ENCODE assay signal across 12 mouse cellular contexts in genomic region chr4:48770403-48770953, GRCm38 (mm10).
DNase-seq lines count a peak whose midpoint lies in the region; ATAC-seq and TF ChIP-seq lines count a peak whose summit lies in the region.
"Had no signal": no experiment of that assay in that cellular context is flagged by ENCODE, and none has a peak within 500 bp of the region (broad histone marks: within the 10 kb centered on the region; RNA-seq: fewer than 3 reads in every experiment).

No protein-coding gene starts in this region.

- H3K36me3 ChIP-seq in forebrain, embryonic 14.5 days (ENCODE audit: control insufficient read depth, insufficient read depth, low read length), result no peaks in the 10 kb centered on the region
- no peaks in the 10 kb centered on the region for H3K36me3 ChIP-seq in intestine, embryonic 15.5 days
- H3K36me3 ChIP-seq in midbrain, postnatal 0 days (ENCODE audit: insufficient read depth, low read length), result no peaks in the 10 kb centered on the region
- H3K36me3 ChIP-seq: liver, embryonic 12.5 days had no signal

- H3K9ac ChIP-seq in forebrain, embryonic 14.5 days (ENCODE audit: low read length), result no peak overlapping the region
- no peak overlapping the region for H3K9ac ChIP-seq in intestine, embryonic 15.5 days
- no peak overlapping the region for H3K9ac ChIP-seq in midbrain, postnatal 0 days (replicated peaks; ENCODE audit: low read length, poor library complexity, severe bottlenecking)
- H3K9ac ChIP-seq: liver, embryonic 12.5 days had no signal

- no peak overlapping the region for H3K27ac ChIP-seq in forebrain, embryonic 14.5 days (ENCODE audit: low read depth, low read length)
- H3K27ac ChIP-seq in intestine, embryonic 15.5 days, result no peak overlapping the region
- no peak overlapping the region for H3K27ac ChIP-seq in midbrain, postnatal 0 days (ENCODE audit: low read depth, low read length)
- H3K27ac ChIP-seq: heart, adult 2 months; liver, embryonic 12.5 days had no signal

- WGBS in forebrain, embryonic 14.5 days, result 57% methylated on average over 3 of the region's 3 CpGs
- WGBS in intestine, embryonic 15.5 days, result 23% methylated on average over 3 of the region's 3 CpGs
- 56% methylated on average over 3 of the region's 3 CpGs for WGBS in midbrain, postnatal 0 days

- ATAC-seq in forebrain, embryonic 14.5 days, result peak; percentile 42; the same call in 1 of the 2 replicates
- ATAC-seq in intestine, embryonic 15.5 days, result peak; percentile 46
- 0 out of 2 replicates have a peak, but pooled peaks have one; percentile 17 for ATAC-seq in midbrain, postnatal 0 days (ENCODE audit: low FRiP score)
- ATAC-seq: liver, embryonic 12.5 days had no signal

- H3K4me3 ChIP-seq in forebrain, embryonic 14.5 days (ENCODE audit: low read depth, low read length), result no peak overlapping the region
- H3K4me3 ChIP-seq in intestine, embryonic 15.5 days (replicated peaks), result no peak overlapping the region
- no peak overlapping the region for H3K4me3 ChIP-seq in midbrain, postnatal 0 days (ENCODE audit: low read depth, low read length)
- H3K4me3 ChIP-seq: heart, adult 2 months; liver, embryonic 12.5 days had no signal

- H3K27me3 ChIP-seq in forebrain, embryonic 14.5 days (replicated peaks; ENCODE audit: control insufficient read depth, insufficient read depth, low read length), result no peaks in the 10 kb centered on the region
- H3K27me3 ChIP-seq in intestine, embryonic 15.5 days (replicated peaks), result no peaks in the 10 kb centered on the region
- H3K27me3 ChIP-seq in midbrain, postnatal 0 days (ENCODE audit: insufficient read depth, low read length), result no peaks in the 10 kb centered on the region
- H3K27me3 ChIP-seq: liver, embryonic 12.5 days had no signal

- H3K9me3 ChIP-seq in forebrain, embryonic 14.5 days (replicated peaks; ENCODE audit: control insufficient read depth, low read length), result no peaks in the 10 kb centered on the region
- no peaks in the 10 kb centered on the region for H3K9me3 ChIP-seq in intestine, embryonic 15.5 days
- H3K9me3 ChIP-seq in midbrain, postnatal 0 days (ENCODE audit: low read length), result no peaks in the 10 kb centered on the region
- H3K9me3 ChIP-seq: liver, embryonic 12.5 days had no signal

- H3K4me2 ChIP-seq in forebrain, embryonic 14.5 days (ENCODE audit: low read length), result no peak overlapping the region
- no peak overlapping the region for H3K4me2 ChIP-seq in intestine, embryonic 15.5 days (replicated peaks)
- H3K4me2 ChIP-seq in midbrain, postnatal 0 days (ENCODE audit: low read depth, low read length, poor library complexity, severe bottlenecking), result no peak overlapping the region
- H3K4me2 ChIP-seq: liver, embryonic 12.5 days had no signal

- H3K4me1 ChIP-seq in forebrain, embryonic 14.5 days (ENCODE audit: control insufficient read depth, insufficient read depth, low read length), result no peaks in the 10 kb centered on the region
- 0 out of 2 replicates have a peak, but pooled peaks cover 8% of the 10 kb centered on the region for H3K4me1 ChIP-seq in intestine, embryonic 15.5 days (replicated peaks)
- peaks cover 3% of the 10 kb centered on the region; the same call in 1 of the 2 replicates for H3K4me1 ChIP-seq in midbrain, postnatal 0 days (ENCODE audit: insufficient read depth, low read length)
- H3K4me1 ChIP-seq: liver, embryonic 12.5 days had no signal

- TF ChIP-seq CTCF in midbrain, postnatal 0 days (IDR thresholded peaks at IDR 0.05), result no peak

- peak; percentile 3 for DNase-seq in kidney, adult 9 months
- DNase-seq in kidney, postnatal 36 days, result no peak
- DNase-seq in forebrain, embryonic 14.5 days (ENCODE audit: low spot score), result no peak
- peak; percentile 18 for DNase-seq in midbrain, postnatal 0 days (ENCODE audit: low spot score)
- DNase-seq in spleen, postnatal 4 days (ENCODE audit: low spot score in 2 of 2), result no peak
- no peak for DNase-seq in lung, postnatal 4 days
- DNase-seq in spleen, postnatal 14 days (ENCODE audit: low spot score in 2 of 2), result no peak
- DNase-seq: heart, adult 2 months; layer of hippocampus, adult 9-11 months; lung, postnatal 14 days had no signal

Comparison
In these comparisons a context has a peak if more than half of its experiments do, and no peak if none do; other contexts are left out.
1. DNase-seq: peak in kidney, adult 9 months (single experiment) and midbrain, postnatal 0 days (single experiment); none in kidney, postnatal 36 days (0 of 2), forebrain, embryonic 14.5 days (single experiment), spleen, postnatal 4 days (0 of 2), lung, postnatal 4 days (0 of 2) and spleen, postnatal 14 days (0 of 2).
2. Peak in every context shown above with its lines, with median percentiles within 50 percentile points of each other: ATAC-seq.